Mouse (Mus musculus) MEL (cell line): ENCODE results near the gene Lyzl6. TPM values are rescaled to one million over a fixed set of nuclear protein-coding genes. Genes with fewer than 3 reads are reported as not detected.

Experiments
- DNase-seq: peaks from one replicate; pipeline ENCODE4 v3.0.0; 2011; ENCODE audit warnings: low read depth, low spot score
- H3K27ac ChIP-seq: 2 replicates; pipeline ENCODE4 v1.5.1; 2012; ENCODE audit warnings: low read depth, mild to moderate bottlenecking, control low read depth, low read length, moderate library complexity; ENCODE audit not compliant: control insufficient read depth
- H3K27me3 ChIP-seq, 2 experiments: fragments of 150-350 bp in 1 of 2; sonication (generic) in 1 of 2; 2 replicates each; pipeline ENCODE4 v1.6.1; 2012; ENCODE audit warnings: low read length in 2 of 2, mild to moderate bottlenecking in 2 of 2, improper control_type of control experiment in 1 of 2, moderate library complexity in 1 of 2; ENCODE audit not compliant: insufficient read depth in 2 of 2, control insufficient read depth in 1 of 2
- H3K36me3 ChIP-seq, 2 experiments: 2 replicates each; pipeline ENCODE4 v1.6.1; 2012 to 2014; ENCODE audit warnings: low read length in 2 of 2, improper control_type of control experiment in 1 of 2, inconsistent platforms in 1 of 2, mild to moderate bottlenecking in 1 of 2; ENCODE audit not compliant: insufficient read depth in 2 of 2, control insufficient read depth in 1 of 2
- H3K4me1 ChIP-seq, 2 experiments: fragments of 150-350 bp in 1 of 2; sonication (generic) in 1 of 2; 2 replicates each; pipeline ENCODE4 v1.6.1; 2012; ENCODE audit warnings: low read length in 2 of 2, improper control_type of control experiment in 1 of 2, mild to moderate bottlenecking in 1 of 2; ENCODE audit not compliant: insufficient read depth in 2 of 2, control insufficient read depth in 1 of 2
- H3K4me3 ChIP-seq, 2 experiments: fragments of 150-350 bp in 1 of 2; sonication (generic) in 1 of 2; 2 replicates each; pipeline ENCODE4 v1.5.1; 2012; ENCODE audit warnings: low read depth in 2 of 2, low read length in 2 of 2, mild to moderate bottlenecking in 2 of 2, moderate library complexity in 2 of 2, control low read depth in 1 of 2, improper control_type of control experiment in 1 of 2; ENCODE audit not compliant: control insufficient read depth in 1 of 2, insufficient read depth in 1 of 2
- H3K79me2 ChIP-seq: 2 replicates; pipeline ENCODE4 v1.6.1; 2012; ENCODE audit warnings: mild to moderate bottlenecking, low read length, moderate library complexity; ENCODE audit not compliant: control insufficient read depth, poor library complexity, insufficient read depth
- H3K9ac ChIP-seq: 2 replicates; pipeline ENCODE4 v1.6.1; 2012; ENCODE audit warnings: low read depth, mild to moderate bottlenecking, control low read depth, low read length, moderate library complexity; ENCODE audit not compliant: control insufficient read depth, poor library complexity, severe bottlenecking
- H3K9me3 ChIP-seq: fragments of 150-350 bp; sonication (generic); replicated peaks from 2 replicates; pipeline ENCODE4 v1.6.1; 2012; ENCODE audit warnings: mild to moderate bottlenecking, low read length, improper control_type of control experiment, moderate library complexity; ENCODE audit not compliant: insufficient read depth
- BHLHE40 ChIP-seq: IDR thresholded peaks from 2 replicates; pipeline ENCODE4 v1.6.1; 2012; ENCODE audit warnings: low read depth, mild to moderate bottlenecking, inconsistent platforms, low read length, improper control_type of control experiment, borderline replicate concordance
- CHD2 ChIP-seq: IDR thresholded peaks from 2 replicates; pipeline ENCODE4 v1.6.1; 2011; ENCODE audit warnings: low read length, improper control_type of control experiment
- ELF1 ChIP-seq: IDR thresholded peaks from 2 replicates; pipeline ENCODE4 v1.6.1; 2014; ENCODE audit warnings: low read depth, mild to moderate bottlenecking, inconsistent platforms, low read length, improper control_type of control experiment, moderate library complexity
- KAT2A ChIP-seq: conservative IDR thresholded peaks from 2 replicates; pipeline ENCODE4 v1.6.1; 2012; ENCODE audit warnings: low read depth, low read length, improper control_type of control experiment, inconsistent platforms
- MAFK ChIP-seq: IDR thresholded peaks from 2 replicates; pipeline ENCODE4 v1.6.1; 2011; ENCODE audit warnings: low read depth, mild to moderate bottlenecking, low read length, improper control_type of control experiment, borderline replicate concordance
- MAX ChIP-seq: IDR thresholded peaks from 2 replicates; pipeline ENCODE4 v1.6.1; 2011; ENCODE audit warnings: low read length, improper control_type of control experiment
- MAZ ChIP-seq: IDR thresholded peaks from 2 replicates; pipeline ENCODE4 v1.6.1; 2012; ENCODE audit warnings: low read depth, mild to moderate bottlenecking, inconsistent platforms, low read length, improper control_type of control experiment
- MYC ChIP-seq: IDR thresholded peaks from 2 replicates; pipeline ENCODE4 v1.6.1; 2011; ENCODE audit warnings: low read depth, mild to moderate bottlenecking, low read length, improper control_type of control experiment, moderate library complexity
- POLR2A ChIP-seq, 2 experiments: IDR thresholded peaks; 2 replicates each; pipeline ENCODE4 v1.6.1; 2011 to 2012; ENCODE audit warnings: low read length in 2 of 2, mild to moderate bottlenecking in 2 of 2, control low read depth in 1 of 2, improper control_type of control experiment in 1 of 2, low read depth in 1 of 2, moderate library complexity in 1 of 2; ENCODE audit not compliant: control insufficient read depth in 1 of 2, insufficient read depth in 1 of 2, poor library complexity in 1 of 2
- POLR2AphosphoS2 ChIP-seq: IDR thresholded peaks from 2 replicates; pipeline ENCODE4 v1.6.1; 2011; ENCODE audit warnings: low read length, improper control_type of control experiment
- SIN3A ChIP-seq: IDR thresholded peaks from 2 replicates; pipeline ENCODE4 v1.6.1; 2012; ENCODE audit warnings: low read length, improper control_type of control experiment, inconsistent platforms
- TBP ChIP-seq: IDR thresholded peaks from 2 replicates; pipeline ENCODE4 v1.8.0; 2011; ENCODE audit warnings: low read depth, low read length, improper control_type of control experiment
- UBTF ChIP-seq: IDR thresholded peaks from 2 replicates; pipeline ENCODE4 v1.6.1; 2012; ENCODE audit warnings: low read depth, mild to moderate bottlenecking, inconsistent platforms, low read length, improper control_type of control experiment, moderate library complexity, borderline replicate concordance; ENCODE audit not compliant: insufficient read depth
- USF1 ChIP-seq: IDR thresholded peaks from 2 replicates; pipeline ENCODE4 v1.6.1; 2014; ENCODE audit warnings: low read depth, mild to moderate bottlenecking, inconsistent platforms, low read length, improper control_type of control experiment, moderate library complexity
- USF2 ChIP-seq, 2 experiments: IDR thresholded peaks; 2 replicates each; pipeline ENCODE4 v1.6.1; 2011 to 2012; ENCODE audit warnings: improper control_type of control experiment in 2 of 2, low read length in 2 of 2, borderline replicate concordance in 1 of 2, inconsistent platforms in 1 of 2, low read depth in 1 of 2, mild to moderate bottlenecking in 1 of 2; ENCODE audit not compliant: insufficient read depth in 1 of 2
- ZC3H11A ChIP-seq: IDR thresholded peaks from 2 replicates; pipeline ENCODE4 v1.6.1; 2012; ENCODE audit warnings: low read depth, mild to moderate bottlenecking, inconsistent platforms, low read length, improper control_type of control experiment
- ZKSCAN1 ChIP-seq: IDR thresholded peaks from 2 replicates; pipeline ENCODE4 v1.6.1; 2012; ENCODE audit warnings: low read depth, mild to moderate bottlenecking, inconsistent platforms, low read length, improper control_type of control experiment, moderate library complexity
- ZMIZ1 ChIP-seq: IDR thresholded peaks from 2 replicates; pipeline ENCODE4 v1.6.1; 2012; ENCODE audit warnings: low read depth, mild to moderate bottlenecking, inconsistent platforms, low read length, improper control_type of control experiment, moderate library complexity
- polyA plus RNA-seq, 2 experiments: library from polyadenylated mRNA; stranded (reverse) in 1 of 2; unstranded in 1 of 2; fragments of >175 nt in 1 of 2; fragments of >200 nt in 1 of 2; gene quantifications; 2 replicates each; pipeline versions ENCODE4 v1.2.1 to v1.2.4; 2012; ENCODE audit warnings: low replicate concordance in 2 of 2, low read depth in 1 of 2; ENCODE audit not compliant: insufficient read length in 2 of 2, insufficient read depth in 1 of 2, missing spikeins in 1 of 2
- total RNA-seq: library from RNA; depleted of rRNA; stranded (reverse); fragments of 300-350 nt; gene quantifications from 2 replicates; pipeline ENCODE4 v1.2.3, GENCODE M21; 2012

Gene Lyzl6
- total and polyA plus RNA-seq, 3 experiments = not detected

GRCm38 (mm10) chr11:103666181-103666906 is 27.7 kb upstream of the Lyzl6 start:
- DNase-seq = no peak
- H3K36me3 ChIP-seq = no peaks in the 10 kb centered on the region
- H3K79me2 ChIP-seq = no peaks in the 10 kb centered on the region
- H3K4me1 ChIP-seq = no peaks in the 10 kb centered on the region
- H3K4me3 ChIP-seq = no peak overlapping the region
- TF ChIP-seq ZKSCAN1 = no peak
- no peak for TF ChIP-seq USF2 (IDR thresholded peaks at IDR 0.05; ENCODE audit: borderline replicate concordance in 1 of 2, insufficient read depth in 1 of 2, low read depth in 1 of 2, low read length in 2 of 2)
- no peak for TF ChIP-seq SIN3A
- no peak for TF ChIP-seq UBTF
- no peak for TF ChIP-seq BHLHE40
- no peak for TF ChIP-seq ZMIZ1
- H3K27me3 ChIP-seq = no peaks in the 10 kb centered on the region
- no peak overlapping the region for H3K9ac ChIP-seq
- H3K9me3 ChIP-seq = no peaks in the 10 kb centered on the region
- no peak overlapping the region for H3K27ac ChIP-seq

DNA sequence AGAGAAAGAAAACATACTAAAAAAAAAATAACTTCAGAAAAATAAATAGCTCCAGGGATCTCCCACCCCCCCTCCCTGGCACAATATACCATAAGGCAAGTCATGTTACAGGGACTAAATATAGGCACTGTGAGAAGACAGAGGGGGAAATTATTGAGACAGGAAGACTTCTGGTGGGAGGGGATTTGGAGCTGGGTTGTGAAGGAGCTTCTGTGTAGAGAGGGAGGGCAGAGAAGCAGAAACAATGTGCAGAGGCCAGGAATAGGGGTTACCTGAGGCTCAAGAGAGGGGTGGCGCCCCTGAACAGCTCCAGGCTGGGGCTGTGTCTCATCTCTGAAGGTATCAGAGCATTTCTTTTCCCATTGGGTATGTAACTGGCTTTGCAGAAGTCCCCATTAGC is 27.0 kb upstream of the Lyzl6 start:
- Histone ChIP-seq H3K27me3 (peaks cover 0 to 1% of the 10 kb centered on the region in 2 experiments; a peak in 1 of 4 replicates), H3K9me3 (no peaks in the 10 kb centered on the region), H3K27ac (no peak overlapping the region), H3K9ac (no peak overlapping the region), H3K79me2 (no peaks in the 10 kb centered on the region), H3K4me1 (no peaks in the 10 kb centered on the region), H3K4me3 (no peak overlapping the region), H3K36me3 (no peaks in the 10 kb centered on the region)
- no peak for DNase-seq
- TF ChIP-seq CHD2 (no peak), MAZ (no peak), USF1 (no peak), TBP (no peak), POLR2A (IDR thresholded peaks at IDR 0.05; ENCODE audit: control insufficient read depth in 1 of 2, insufficient read depth in 1 of 2, low read depth in 1 of 2, low read length in 2 of 2, poor library complexity in 1 of 2) (no peak), KAT2A (no peak), BHLHE40 (no peak), MYC (no peak), MAFK (no peak), USF2 (IDR thresholded peaks at IDR 0.05; ENCODE audit: borderline replicate concordance in 1 of 2, insufficient read depth in 1 of 2, low read depth in 1 of 2, low read length in 2 of 2) (no peak), MAX (no peak), ZMIZ1 (no peak), ZC3H11A (no peak), POLR2AphosphoS2 (no peak), ELF1 (no peak)
